Mouse (Mus musculus): Measurements from ENCODE around the gene Gal3st4.

Gene Gal3st4

GRCm38 (mm10) chr5:138262001-138262400 is 10.6 kb downstream of the Gal3st4 start:
- no peak for DNase-seq (ENCODE audit: low read depth)

- no peak for DNase-seq (ENCODE audit: low read depth)
Observed at GRCm38 (mm10) chr5:138260834-138261233, 11.8 kb downstream of the Gal3st4 start.

GRCm38 (mm10) chr5:138260051-138260450 is 12.6 kb downstream of the Gal3st4 start:
- no peak for DNase-seq (ENCODE audit: low read depth)

- DNase-seq (ENCODE audit: low read depth) = no peak
Observed at GRCm38 (mm10) chr5:138258993-138259392, 13.6 kb downstream of the Gal3st4 start.

- no peak for DNase-seq (ENCODE audit: low read depth)
Observed at GRCm38 (mm10) chr5:138258542-138258941, 14.1 kb downstream of the Gal3st4 start.

- DNase-seq (ENCODE audit: low read depth) = peak; percentile 11
Observed at GRCm38 (mm10) chr5:138258078-138258477, 14.6 kb downstream of the Gal3st4 start.

- no peak for DNase-seq (ENCODE audit: low read depth)
Observed at GRCm38 (mm10) chr5:138257585-138257978, 15.1 kb downstream of the Gal3st4 start.

GRCm38 (mm10) chr5:138256966-138257584 is 15.6 kb downstream of the Gal3st4 start:
- DNase-seq (ENCODE audit: low read depth) = peak; percentile 81

- DNase-seq (ENCODE audit: low read depth) = no peak
Observed at GRCm38 (mm10) chr5:138256094-138256467, 16.6 kb downstream of the Gal3st4 start.

GRCm38 (mm10) chr5:138255353-138256093 is 17.1 kb downstream of the Gal3st4 start, which contains the start of gene Lamtor4:
Gene Lamtor4, plus strand, starts transcription at chr5:138255482.
- peak; percentile 97 for DNase-seq (ENCODE audit: low read depth)

- DNase-seq (ENCODE audit: low read depth) = no peak
Observed at GRCm38 (mm10) chr5:138253061-138253460, 19.6 kb downstream of the Gal3st4 start.

GRCm38 (mm10) chr5:138251144-138251543 is 21.5 kb downstream of the Gal3st4 start:
- DNase-seq (ENCODE audit: low read depth) = no peak

- DNase-seq (ENCODE audit: low read depth) = no peak
Observed at GRCm38 (mm10) chr5:138241511-138241910, 31.1 kb downstream of the Gal3st4 start.

GRCm38 (mm10) chr5:138234224-138234623 is 38.4 kb downstream of the Gal3st4 start:
- DNase-seq (ENCODE audit: low read depth) = no peak

- no peak for DNase-seq (ENCODE audit: low read depth)
Observed at GRCm38 (mm10) chr5:138233778-138234177, 38.9 kb downstream of the Gal3st4 start.

GRCm38 (mm10) chr5:138229511-138229910 is 43.1 kb downstream of the Gal3st4 start:
- no peak for DNase-seq (ENCODE audit: low read depth)

- DNase-seq (ENCODE audit: low read depth) = peak; percentile 52
Observed at GRCm38 (mm10) chr5:138228026-138228425, 44.6 kb downstream of the Gal3st4 start.

- no peak for DNase-seq (ENCODE audit: low read depth)
Observed at GRCm38 (mm10) chr5:138227367-138227766, 45.3 kb downstream of the Gal3st4 start.

- DNase-seq (ENCODE audit: low read depth) = no peak
Observed at GRCm38 (mm10) chr5:138226491-138226890, 46.1 kb downstream of the Gal3st4 start.

- DNase-seq (ENCODE audit: low read depth) = no peak
Observed at GRCm38 (mm10) chr5:138225700-138226099, 46.9 kb downstream of the Gal3st4 start, which contains the start of gene Nxpe5. Gene Nxpe5, plus strand, starts transcription at chr5:138225898.

- DNase-seq (ENCODE audit: low read depth) = no peak
Observed at GRCm38 (mm10) chr5:138223287-138223686, 49.4 kb downstream of the Gal3st4 start.

GRCm38 (mm10) chr5:138222111-138222510 is 50.5 kb downstream of the Gal3st4 start:
- peak; percentile 78 for DNase-seq (ENCODE audit: low read depth)

GRCm38 (mm10) chr5:138219864-138220263 is 52.8 kb downstream of the Gal3st4 start:
- DNase-seq (ENCODE audit: low read depth) = no peak
